ENCODE assay signal across 12 mouse cellular contexts in genomic region chr6:52162611-52163365, GRCm38 (mm10). TPM values are rescaled to one million over a fixed set of nuclear protein-coding genes. Genes with fewer than 3 reads are reported as not detected.
DNase-seq lines count a peak whose midpoint lies in the region; ATAC-seq and TF ChIP-seq lines count a peak whose summit lies in the region.
"Had no signal": no experiment of that assay in that cellular context is flagged by ENCODE, and none has a peak within 500 bp of the region (broad histone marks: within the 10 kb centered on the region; RNA-seq: fewer than 3 reads in every experiment).

No protein-coding gene starts in this region.

- DNase-seq in kidney, postnatal 0 days (ENCODE audit: low spot score): no peak
- no peak for DNase-seq in kidney, adult 8-10 months
- peak; percentile 75 for DNase-seq in embryo, embryonic 9.5 days (ENCODE audit: extremely low spot score)
- DNase-seq in neural tube, embryonic 10.5 days (ENCODE audit: extremely low spot score, low spot score): peak; percentile 78
- DNase-seq in urinary bladder, postnatal 36 days (ENCODE audit: low spot score in 2 of 2): no peak
- DNase-seq in midbrain, embryonic 14.5 days: no peak
- DNase-seq in layer of hippocampus, adult 9-11 months: no peak
- DNase-seq: cerebellum, adult 9-11 months; gastrocnemius, postnatal 36 days had no signal

- H3K27ac ChIP-seq in kidney, postnatal 0 days: peak overlapping the region; percentile 75
- H3K27ac ChIP-seq in hindbrain, embryonic 12.5 days: peak overlapping the region; percentile 99
- H3K27ac ChIP-seq in midbrain, embryonic 14.5 days (replicated peaks; ENCODE audit: low read depth, low read length): no peak overlapping the region

- no peak for ATAC-seq in kidney, postnatal 0 days (replicated peaks; ENCODE audit: low FRiP score, low read depth)
- no peak for ATAC-seq in hindbrain, embryonic 12.5 days (ENCODE audit: low FRiP score)
- no peak for ATAC-seq in midbrain, embryonic 14.5 days (ENCODE audit: low FRiP score, low TSS enrichment)
- ATAC-seq: Patski had no signal

- peak overlapping the region; percentile 36; the same call in 1 of the 2 replicates for H3K4me3 ChIP-seq in kidney, postnatal 0 days (replicated peaks; ENCODE audit: low read depth, low read length)
- peak overlapping the region; percentile 66 for H3K4me3 ChIP-seq in hindbrain, embryonic 12.5 days
- no peak overlapping the region for H3K4me3 ChIP-seq in midbrain, embryonic 14.5 days (replicated peaks; ENCODE audit: low read depth, low read length)
- H3K4me3 ChIP-seq: megakaryocyte, embryonic 14.5 days had no signal

- H3K27me3 ChIP-seq in kidney, postnatal 0 days (ENCODE audit: insufficient read depth, low read length): no peaks in the 10 kb centered on the region
- H3K27me3 ChIP-seq in hindbrain, embryonic 12.5 days: peaks cover 59% of the 10 kb centered on the region
- peaks cover 96% of the 10 kb centered on the region for H3K27me3 ChIP-seq in midbrain, embryonic 14.5 days (ENCODE audit: control insufficient read depth, insufficient read depth, low read length)
- H3K27me3 ChIP-seq: Patski had no signal

- 40% methylated on average over 14 of the region's 14 CpGs for WGBS in kidney, postnatal 0 days
- 1% methylated on average over 14 of the region's 14 CpGs for WGBS in hindbrain, embryonic 12.5 days
- 2% methylated on average over 14 of the region's 14 CpGs for WGBS in midbrain, embryonic 14.5 days

- H3K36me3 ChIP-seq in kidney, postnatal 0 days (ENCODE audit: insufficient read depth, low read length): no peaks in the 10 kb centered on the region
- no peaks in the 10 kb centered on the region for H3K36me3 ChIP-seq in hindbrain, embryonic 12.5 days
- no peaks in the 10 kb centered on the region for H3K36me3 ChIP-seq in midbrain, embryonic 14.5 days (ENCODE audit: control insufficient read depth, insufficient read depth, low read length)

- H3K4me1 ChIP-seq in kidney, postnatal 0 days (replicated peaks; ENCODE audit: insufficient read depth, low read length): peaks cover 57% of the 10 kb centered on the region
- H3K4me1 ChIP-seq in hindbrain, embryonic 12.5 days: peaks cover 19% of the 10 kb centered on the region
- peaks cover 8% of the 10 kb centered on the region for H3K4me1 ChIP-seq in midbrain, embryonic 14.5 days (ENCODE audit: control insufficient read depth, insufficient read depth, low read length)

- peak overlapping the region; percentile 81 for H3K4me2 ChIP-seq in kidney, postnatal 0 days (ENCODE audit: low read length)
- peak overlapping the region; percentile 88 for H3K4me2 ChIP-seq in hindbrain, embryonic 12.5 days (replicated peaks)
- no peak overlapping the region for H3K4me2 ChIP-seq in midbrain, embryonic 14.5 days (ENCODE audit: low read length)

- no peaks in the 10 kb centered on the region for H3K9me3 ChIP-seq in kidney, postnatal 0 days (replicated peaks; ENCODE audit: low read length)
- no peaks in the 10 kb centered on the region for H3K9me3 ChIP-seq in hindbrain, embryonic 12.5 days (replicated peaks)
- no peaks in the 10 kb centered on the region for H3K9me3 ChIP-seq in midbrain, embryonic 14.5 days (ENCODE audit: control insufficient read depth, low read length)

- H3K9ac ChIP-seq in kidney, postnatal 0 days (ENCODE audit: low read depth, low read length): no peak overlapping the region; the same call in 1 of the 2 replicates
- H3K9ac ChIP-seq in hindbrain, embryonic 12.5 days: peak overlapping the region; percentile 97
- no peak overlapping the region for H3K9ac ChIP-seq in midbrain, embryonic 14.5 days (replicated peaks; ENCODE audit: low read length)

- TF ChIP-seq CTCF in kidney, postnatal 0 days (IDR thresholded peaks at IDR 0.05; ENCODE audit: low read depth): no peak

RNA-seq across cellular contexts. Expression of gene Hoxa2, which starts 1.8 kb away (rescaled TPM):
- polyA plus RNA-seq in kidney, postnatal 0 days (2015; fragmentation: Nextera tagmentation; extraction: Ambion mirVana): 2.3 and 2.4 TPM in 2 replicates
- polyA plus RNA-seq in hindbrain, embryonic 12.5 days (2016; fragmentation: Nextera tagmentation; extraction: Ambion mirVana): 52.2 and 70.1 TPM in 2 replicates
- polyA plus RNA-seq in midbrain, embryonic 14.5 days (2014; fragmentation: Nextera tagmentation; extraction: Ambion mirVana): 0.12 and 0.20 TPM in 2 replicates

RNA-seq across cellular contexts. Expression of gene Hoxa1, which starts 4.7 kb away (rescaled TPM):
- 0.33 and 0.64 TPM in 2 replicates for polyA plus RNA-seq in kidney, postnatal 0 days (2015; fragmentation: Nextera tagmentation; extraction: Ambion mirVana)
- 2.1 and 3.2 TPM in 2 replicates for polyA plus RNA-seq in hindbrain, embryonic 12.5 days (2016; fragmentation: Nextera tagmentation; extraction: Ambion mirVana)
- polyA plus RNA-seq in midbrain, embryonic 14.5 days (2014; fragmentation: Nextera tagmentation; extraction: Ambion mirVana): 0.26 and 0.61 TPM in 2 replicates

RNA-seq across cellular contexts. Expression of gene 5730596B20Rik, which starts 14.5 kb away (rescaled TPM):
- 1.3 TPM in 2 replicates for polyA plus RNA-seq in kidney, postnatal 0 days (2015; fragmentation: Nextera tagmentation; extraction: Ambion mirVana)
- 5.6 and 6.9 TPM in 2 replicates for polyA plus RNA-seq in hindbrain, embryonic 12.5 days (2016; fragmentation: Nextera tagmentation; extraction: Ambion mirVana)
- not detected in 2 replicates for polyA plus RNA-seq in midbrain, embryonic 14.5 days (2014; fragmentation: Nextera tagmentation; extraction: Ambion mirVana)

RNA-seq across cellular contexts. Expression of gene Hoxa4, which starts 28.8 kb away (rescaled TPM):
- polyA plus RNA-seq in kidney, postnatal 0 days (2015; fragmentation: Nextera tagmentation; extraction: Ambion mirVana): 1.6 and 2.2 TPM in 2 replicates
- polyA plus RNA-seq in hindbrain, embryonic 12.5 days (2016; fragmentation: Nextera tagmentation; extraction: Ambion mirVana): 6.9 and 12.5 TPM in 2 replicates
- not detected in 2 replicates for polyA plus RNA-seq in midbrain, embryonic 14.5 days (2014; fragmentation: Nextera tagmentation; extraction: Ambion mirVana)

RNA-seq across cellular contexts. Expression of gene Hoxa5, which starts 41.6 kb away (rescaled TPM):
- polyA plus RNA-seq in kidney, postnatal 0 days (2015; fragmentation: Nextera tagmentation; extraction: Ambion mirVana): 9.7 and 10.4 TPM in 2 replicates
- polyA plus RNA-seq in hindbrain, embryonic 12.5 days (2016; fragmentation: Nextera tagmentation; extraction: Ambion mirVana): 53.4 and 82.9 TPM in 2 replicates
- not detected in 2 replicates for polyA plus RNA-seq in midbrain, embryonic 14.5 days (2014; fragmentation: Nextera tagmentation; extraction: Ambion mirVana)

Comparison
In these comparisons a context has a peak if more than half of its experiments do, and no peak if none do; other contexts are left out.
1. DNase-seq: peak in embryo, embryonic 9.5 days (single experiment) and neural tube, embryonic 10.5 days (single experiment); none in kidney, postnatal 0 days (single experiment), kidney, adult 8-10 months (0 of 2), urinary bladder, postnatal 36 days (0 of 2), midbrain, embryonic 14.5 days (single experiment) and layer of hippocampus, adult 9-11 months (single experiment).
2. RNA of gene Hoxa2, which starts 1.8 kb away (polyA plus RNA-seq): 52.2 to 70.1 TPM in hindbrain, embryonic 12.5 days; 2.3 to 2.4 TPM in kidney, postnatal 0 days and 0.12 to 0.20 TPM in midbrain, embryonic 14.5 days; every median in the first group is over 10 times any median in the second.